Mouse (Mus musculus): ENCODE results near the gene Tns1. TPM values are rescaled to one million over a fixed set of nuclear protein-coding genes. Genes with fewer than 3 reads are reported as not detected.
A peak's percentile ranks its signal among the peaks of the same experiment; 100 is the strongest.

Gene Tns1
- total RNA-seq, 2 experiments from 2014 or later = 294 to 305 TPM

DNA sequence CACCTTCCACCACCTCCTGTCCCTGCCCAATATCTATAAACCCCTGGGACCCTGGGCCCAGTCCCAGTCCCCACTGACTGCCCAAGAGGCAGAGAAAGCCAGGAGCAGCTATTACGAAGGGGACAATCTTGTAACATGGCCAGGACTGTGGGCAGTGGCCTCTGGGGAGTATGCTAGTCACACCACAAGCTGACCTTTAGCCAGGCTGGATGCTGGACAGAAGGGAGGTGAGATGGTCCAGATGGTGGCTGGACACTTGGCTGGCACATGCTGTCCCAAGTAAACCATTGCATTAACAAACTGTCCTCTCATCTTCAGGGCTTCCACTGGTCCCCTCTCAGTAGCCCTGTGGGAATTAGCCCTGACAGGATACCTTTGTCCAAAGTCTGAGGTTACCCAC lies 79.8 kb downstream of the Tns1 start:
- TF ChIP-seq CTCF (IDR thresholded peaks at IDR 0.05) = no peak
- Histone ChIP-seq H3K4me3 (no peak overlapping the region), H3K27ac (peak overlapping the region; percentile 69)
- peak; percentile 80 for DNase-seq
- intact Hi-C loops (cut with DNase I) = loop anchor here (5.0 kb wide), 1 partner anchor 37 kb away; no protein-coding TSS in a partner anchor

DNA sequence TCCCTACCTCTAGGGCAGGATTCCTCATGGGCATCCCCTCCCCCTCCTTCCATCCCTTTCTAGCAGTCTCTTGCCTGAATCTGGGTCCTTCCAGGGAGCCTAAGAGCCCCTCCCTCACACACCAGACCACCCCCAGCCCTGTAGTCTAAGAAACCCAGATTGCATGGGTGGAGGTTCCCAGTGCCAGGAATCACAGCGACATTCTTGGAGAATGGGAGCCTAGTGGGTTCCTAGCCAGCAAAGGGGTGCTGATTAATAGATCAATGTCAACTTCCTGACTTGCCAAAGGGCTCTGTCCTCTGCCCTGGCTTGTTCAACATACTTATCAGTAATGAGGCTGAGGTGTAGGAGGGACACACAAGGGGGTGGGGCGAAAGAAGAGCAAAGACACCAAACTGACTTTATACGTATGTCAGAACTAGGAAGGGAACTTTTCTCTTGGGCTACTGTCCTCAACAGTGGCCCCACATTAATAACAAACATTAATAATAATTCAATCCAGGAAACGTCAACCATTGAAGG lies 80.6 kb downstream of the Tns1 start:
- TF ChIP-seq CTCF (IDR thresholded peaks at IDR 0.05) = no peak
- DNase-seq = no peak
- intact Hi-C loops (cut with DNase I) = loop anchor here (5.0 kb wide), 1 partner anchor 36 kb away; no protein-coding TSS in a partner anchor
- Histone ChIP-seq H3K27ac (peak overlapping the region; percentile 69), H3K4me3 (no peak overlapping the region)

DNA sequence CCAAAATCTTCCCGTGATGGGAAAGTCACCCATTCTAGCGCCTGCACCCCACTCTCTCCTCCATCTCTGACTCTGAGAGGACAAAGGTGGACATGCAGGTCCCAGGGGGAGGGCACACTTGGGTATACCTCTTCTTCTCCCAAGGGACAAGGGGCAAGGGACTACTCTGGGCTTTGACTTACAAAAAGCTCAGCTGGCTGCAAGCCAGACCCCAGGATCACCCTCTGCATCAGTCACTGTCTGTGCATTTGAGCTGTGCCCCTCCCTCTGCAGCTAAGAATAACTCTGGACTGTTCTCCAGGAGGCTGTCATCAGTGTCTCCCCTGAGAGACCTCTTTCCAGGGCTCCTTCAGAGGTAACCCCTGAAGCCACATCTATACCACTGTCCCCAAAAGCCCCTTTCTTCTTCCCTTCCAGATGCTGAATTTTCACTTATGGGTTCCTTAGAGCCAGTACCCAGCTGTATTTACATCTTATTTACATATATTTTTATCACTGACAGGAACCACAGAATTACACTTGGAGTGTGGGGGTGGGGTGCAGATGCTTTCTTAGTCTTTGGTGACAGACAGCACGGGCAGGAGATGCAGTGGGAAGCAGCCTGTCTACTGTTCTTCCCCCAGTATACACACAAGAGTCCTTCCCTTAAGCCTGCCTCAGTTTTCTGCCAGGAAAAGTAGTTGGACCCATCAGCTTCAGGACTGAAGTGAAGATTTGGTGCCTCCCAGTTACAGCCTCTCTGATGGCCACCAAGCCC lies 81.4 kb downstream of the Tns1 start:
- intact Hi-C loops (cut with DNase I) = loop anchor here (5.0 kb wide), 1 partner anchor 36 kb away; no protein-coding TSS in a partner anchor
- no peak overlapping the region for H3K4me3 ChIP-seq
- TF ChIP-seq CTCF (IDR thresholded peaks at IDR 0.05) = no peak
- peak; percentile 70 for DNase-seq
- H3K27ac ChIP-seq = peak overlapping the region; percentile 69

DNA sequence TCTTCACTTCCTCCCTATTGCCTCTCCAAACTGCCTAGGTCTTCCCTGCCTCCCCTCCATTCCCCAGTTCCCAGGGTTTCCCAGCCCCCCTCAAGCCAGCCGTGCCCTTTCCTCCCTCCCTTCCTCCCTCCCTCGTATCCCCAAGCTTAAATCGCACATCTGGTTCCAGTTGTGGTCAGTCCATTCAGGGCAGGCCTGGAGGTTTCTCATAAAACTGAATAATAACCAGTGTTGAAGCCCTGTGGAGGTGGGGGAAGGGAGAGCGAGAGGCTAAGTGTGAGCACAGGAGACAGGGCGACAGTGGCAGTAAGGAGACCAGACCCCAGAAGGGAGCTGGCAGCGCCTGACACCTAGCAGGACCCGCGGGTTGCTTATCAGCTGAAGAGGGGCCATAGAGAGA lies 82.6 kb downstream of the Tns1 start:
- no peak for TF ChIP-seq CTCF (IDR thresholded peaks at IDR 0.05)
- H3K27ac ChIP-seq = peak overlapping the region; percentile 69

DNA sequence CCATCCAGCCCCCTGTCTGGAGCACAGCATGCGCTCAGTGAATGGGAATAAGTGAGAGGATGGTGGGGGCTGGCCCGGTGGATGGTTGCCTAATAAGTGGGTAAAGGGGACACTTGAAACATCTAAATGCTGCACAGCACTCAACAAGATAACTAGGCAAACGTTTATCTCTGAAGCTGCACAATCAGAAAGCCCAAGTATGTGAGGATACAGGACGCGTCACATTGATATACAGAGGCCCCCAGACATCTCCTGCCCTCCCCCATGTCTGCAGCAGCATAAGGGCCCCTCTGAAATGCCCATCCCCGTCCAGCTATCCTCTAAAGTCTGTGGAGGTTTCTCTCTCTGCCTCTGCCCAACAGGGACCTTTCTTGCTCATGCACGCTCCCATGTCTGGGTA lies 83.1 kb downstream of the Tns1 start:
- intact Hi-C loops (cut with DNase I) = loop anchor here (5.0 kb wide), 1 partner anchor 34 kb away; no protein-coding TSS in a partner anchor
- no peak for DNase-seq
- no peak overlapping the region for H3K4me3 ChIP-seq
- peak overlapping the region; percentile 69 for H3K27ac ChIP-seq
- TF ChIP-seq CTCF (IDR thresholded peaks at IDR 0.05) = no peak

More for the DNA sequence above, 82.6 kb downstream of the Tns1 start:
- intact Hi-C loops (cut with DNase I) = loop anchor here (5.0 kb wide), 1 partner anchor 34 kb away; no protein-coding TSS in a partner anchor
- no peak for DNase-seq
- no peak overlapping the region for H3K4me3 ChIP-seq

DNA sequence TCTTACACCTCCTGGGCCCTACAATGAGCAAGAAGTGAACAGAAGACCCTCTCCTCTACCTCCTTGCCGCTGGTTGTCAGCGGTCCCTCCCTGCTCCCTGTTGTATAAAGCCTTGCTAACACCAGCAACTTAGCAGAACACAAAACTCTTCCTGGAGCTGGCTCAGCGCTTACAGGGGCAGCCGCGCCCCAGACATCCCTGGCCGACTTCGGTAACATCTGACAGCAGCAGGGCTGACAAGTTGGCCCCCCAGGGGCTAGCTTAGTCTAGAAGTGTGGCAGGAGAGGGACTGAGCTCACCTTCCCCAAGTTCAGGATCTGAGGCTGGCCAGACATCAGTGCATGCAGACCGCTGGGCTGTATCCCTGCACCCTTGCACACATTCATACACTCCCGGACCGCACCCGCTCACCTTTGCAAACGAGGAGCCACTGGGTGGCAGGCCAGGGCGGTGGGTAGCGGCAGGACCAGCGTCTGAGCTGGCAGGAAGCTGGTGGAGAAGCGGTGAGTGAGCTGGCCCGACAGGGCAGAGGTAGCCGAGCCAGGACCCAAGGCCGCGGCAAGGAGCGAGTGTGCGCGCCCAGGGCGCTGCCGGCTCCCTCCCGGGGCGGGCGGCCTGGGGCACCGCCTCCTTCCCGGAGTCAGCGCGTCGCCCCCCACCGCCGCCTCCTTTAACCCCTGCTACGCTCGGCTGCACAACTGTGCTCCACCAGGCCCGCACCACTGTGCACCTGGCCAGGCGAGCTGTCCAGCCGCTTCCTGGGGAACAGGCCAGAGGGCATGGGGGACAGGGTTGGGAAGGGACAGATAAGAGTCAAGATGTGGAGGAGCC lies 87.5 kb downstream of the Tns1 start:
- H3K27ac ChIP-seq = peak overlapping the region; percentile 86
- peak; percentile 83 for DNase-seq
- intact Hi-C loops (cut with DNase I) = no loop called here
- TF ChIP-seq CTCF (IDR thresholded peaks at IDR 0.05) = peak; percentile 53
- peak overlapping the region; percentile 81 for H3K4me3 ChIP-seq

DNA sequence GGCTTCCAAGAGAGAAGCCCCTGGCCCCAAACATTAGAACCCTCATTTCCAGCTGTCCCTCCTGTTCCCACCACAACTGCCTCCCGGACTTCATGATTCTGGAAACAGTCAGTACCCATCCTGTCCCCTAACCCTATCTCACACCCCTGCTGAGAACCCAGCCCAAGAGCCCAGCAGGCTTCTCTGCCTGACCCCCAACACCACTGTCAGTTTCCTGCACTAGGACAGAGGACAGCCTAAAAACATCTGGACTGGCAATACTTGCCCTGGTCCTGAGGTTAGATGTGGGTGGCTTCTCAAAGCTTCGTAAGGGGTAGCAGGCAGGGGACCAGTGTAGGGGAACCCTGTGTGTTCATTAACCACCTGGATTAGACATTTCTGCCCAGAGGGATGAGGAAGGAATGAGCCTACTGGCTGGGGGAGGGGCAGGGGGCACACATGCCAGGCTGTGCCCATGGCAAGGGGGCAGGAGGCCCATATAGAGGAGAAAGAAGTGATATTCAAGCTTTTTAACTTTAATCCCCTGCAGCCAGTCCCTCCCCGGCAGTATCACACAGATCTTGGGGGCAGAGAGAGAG lies 88.2 kb downstream of the Tns1 start:
- TF ChIP-seq CTCF (IDR thresholded peaks at IDR 0.05) = no peak
- no peak for DNase-seq
- intact Hi-C loops (cut with DNase I) = loop anchor here (2.0 kb wide), 1 partner anchor 39 kb away; no protein-coding TSS in a partner anchor

DNA sequence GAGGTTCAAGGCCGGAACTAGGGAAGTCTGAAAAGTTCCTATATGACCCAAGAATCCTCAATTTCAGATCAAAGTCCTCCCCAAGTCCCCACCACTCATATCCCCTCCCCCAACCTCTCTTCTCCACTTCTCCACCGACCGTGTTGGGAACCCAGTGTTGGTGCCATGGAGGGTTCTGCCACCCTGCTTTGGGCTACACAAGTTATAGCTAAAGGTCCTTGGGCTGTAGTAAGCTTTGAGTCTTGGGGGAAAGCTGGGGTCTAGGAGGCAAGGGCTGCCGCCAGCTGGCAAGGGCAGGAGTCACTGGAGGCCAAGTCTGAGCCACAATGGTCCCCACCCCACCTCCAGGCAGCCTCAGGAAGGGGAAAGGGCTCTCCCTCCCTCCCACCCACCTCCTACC lies 88.8 kb downstream of the Tns1 start:
- DNase-seq = no peak
- Histone ChIP-seq H3K27ac (peak overlapping the region; percentile 86), H3K4me3 (peak overlapping the region; percentile 81)
- intact Hi-C loops (cut with DNase I) = loop anchor here (2.0 kb wide), 1 partner anchor 39 kb away; no protein-coding TSS in a partner anchor
- no peak for TF ChIP-seq CTCF (IDR thresholded peaks at IDR 0.05)

More for the DNA sequence above, 88.2 kb downstream of the Tns1 start:
- H3K27ac ChIP-seq = peak overlapping the region; percentile 86
- H3K4me3 ChIP-seq = peak overlapping the region; percentile 81

DNA sequence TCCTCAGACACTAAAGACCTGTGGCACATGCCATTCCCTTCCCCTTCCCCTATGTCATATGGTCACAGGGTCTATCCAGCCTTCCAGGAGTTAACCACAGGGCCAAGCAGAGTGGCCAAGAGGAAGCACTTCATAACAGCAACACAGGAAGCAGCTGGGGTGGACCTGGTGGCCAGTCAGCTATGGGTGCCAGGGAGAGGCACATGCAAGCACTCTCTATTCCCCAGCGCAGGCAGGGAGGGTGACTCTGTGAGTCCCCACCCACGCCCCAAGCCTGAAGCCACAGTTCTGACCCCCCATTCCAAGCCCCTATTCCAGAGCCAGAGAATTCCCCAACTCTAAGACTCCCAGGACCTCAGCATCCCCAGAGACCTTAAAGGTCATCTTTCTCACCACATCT lies 89.5 kb downstream of the Tns1 start:
- intact Hi-C loops (cut with DNase I) = loop anchor here (2.0 kb wide), 1 partner anchor 40 kb away; no protein-coding TSS in a partner anchor
- peak overlapping the region; percentile 86 for H3K27ac ChIP-seq
- H3K4me3 ChIP-seq = peak overlapping the region; percentile 81
- no peak for TF ChIP-seq CTCF (IDR thresholded peaks at IDR 0.05)
- peak; percentile 74 for DNase-seq

DNA sequence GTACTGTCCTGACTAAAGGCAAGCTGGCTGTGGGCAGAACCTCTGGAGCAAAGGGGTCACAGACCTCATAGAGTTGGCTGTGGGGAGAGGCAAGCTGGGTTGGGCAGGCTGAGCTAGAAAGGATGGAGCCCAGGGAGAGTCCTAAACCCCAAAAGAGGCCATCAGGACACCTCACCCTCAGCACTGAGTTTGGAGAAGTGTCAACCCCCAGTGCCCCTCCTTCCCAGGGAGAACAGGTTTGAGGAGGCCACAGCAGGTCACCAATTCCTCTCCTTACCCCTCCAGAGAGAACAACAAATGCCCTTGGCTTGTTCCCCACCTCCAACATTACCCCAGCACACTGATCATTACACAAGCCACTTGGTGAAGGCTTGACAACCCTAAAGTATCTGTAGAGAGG lies 90.0 kb downstream of the Tns1 start:
- intact Hi-C loops (cut with DNase I) = loop anchor here (2.0 kb wide), 1 partner anchor 41 kb away; no protein-coding TSS in a partner anchor
- Histone ChIP-seq H3K4me3 (peak overlapping the region; percentile 81), H3K27ac (peak overlapping the region; percentile 86)

DNA sequence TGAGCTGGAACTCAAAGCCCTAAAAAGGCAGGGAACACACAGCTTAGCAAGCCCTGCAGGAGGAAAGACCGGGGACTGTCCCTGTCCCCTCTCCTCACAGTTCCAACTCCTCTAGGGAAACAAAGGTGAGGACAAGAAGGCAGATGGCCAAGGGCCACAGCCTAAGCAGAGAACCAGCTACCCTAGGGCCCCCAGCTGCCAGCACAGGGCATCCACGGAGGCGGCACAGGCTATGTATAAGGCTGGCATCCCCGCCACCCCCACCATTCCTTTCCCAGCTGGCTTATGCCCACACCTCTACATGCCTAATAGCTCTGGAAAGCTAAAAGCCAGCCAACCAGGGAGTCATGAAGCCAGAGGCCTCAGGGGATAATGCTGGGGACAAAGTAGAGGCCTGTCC lies 90.8 kb downstream of the Tns1 start:
- TF ChIP-seq CTCF (IDR thresholded peaks at IDR 0.05) = no peak
- peak overlapping the region; percentile 81 for H3K4me3 ChIP-seq
- H3K27ac ChIP-seq = peak overlapping the region; percentile 86
- intact Hi-C loops (cut with DNase I) = no loop called here
- peak; percentile 27 for DNase-seq

More for the DNA sequence above, 90.0 kb downstream of the Tns1 start:
- no peak for TF ChIP-seq CTCF (IDR thresholded peaks at IDR 0.05)
- DNase-seq = no peak

DNA sequence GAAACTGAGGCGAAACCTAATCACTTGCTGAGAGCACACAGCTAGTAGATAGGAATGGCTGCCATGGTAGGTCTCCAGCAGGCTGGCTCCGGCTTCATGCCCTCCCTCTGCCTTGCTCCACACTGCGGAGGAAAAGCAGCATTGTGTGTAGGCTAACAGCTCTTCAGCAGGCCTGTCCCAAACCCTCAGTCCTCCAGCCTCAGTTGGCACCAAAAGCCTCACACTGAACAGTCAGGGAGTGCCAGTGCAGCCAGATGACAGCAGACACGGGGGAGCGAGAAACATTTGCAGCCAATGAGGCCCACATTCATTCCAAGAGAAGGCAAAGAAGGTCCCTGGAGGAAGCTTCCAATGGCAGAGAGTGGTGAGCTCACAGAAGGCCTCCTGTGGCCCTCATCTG lies 91.3 kb downstream of the Tns1 start:
- TF ChIP-seq CTCF (IDR thresholded peaks at IDR 0.05) = no peak
- DNase-seq = peak; percentile 26
- H3K4me3 ChIP-seq = peak overlapping the region; percentile 81
- H3K27ac ChIP-seq = peak overlapping the region; percentile 86
- intact Hi-C loops (cut with DNase I) = no loop called here
